Mouse (Mus musculus): Measurements from ENCODE around the gene Tcp10c. TPM values are rescaled to one million over a fixed set of nuclear protein-coding genes. Genes with fewer than 3 reads are reported as not detected.
"Not testable (repeated sequence)": the region's sequence is repeated elsewhere in the genome, so short reads cannot be mapped to it uniquely, and the experiment has no call there.

The Tcp10c gene
- total and polyA plus RNA-seq, 3 experiments, result 0.06 TPM; not detected in 2

GRCm38 (mm10) chr17:13368658-13369057, 14.3 kb downstream of the Tcp10c start:
- WGBS, result 76% methylated on average over 7 of the region's 7 CpGs
- intact Hi-C loops (cut with DNase I), result not testable (repeated sequence)

DNA sequence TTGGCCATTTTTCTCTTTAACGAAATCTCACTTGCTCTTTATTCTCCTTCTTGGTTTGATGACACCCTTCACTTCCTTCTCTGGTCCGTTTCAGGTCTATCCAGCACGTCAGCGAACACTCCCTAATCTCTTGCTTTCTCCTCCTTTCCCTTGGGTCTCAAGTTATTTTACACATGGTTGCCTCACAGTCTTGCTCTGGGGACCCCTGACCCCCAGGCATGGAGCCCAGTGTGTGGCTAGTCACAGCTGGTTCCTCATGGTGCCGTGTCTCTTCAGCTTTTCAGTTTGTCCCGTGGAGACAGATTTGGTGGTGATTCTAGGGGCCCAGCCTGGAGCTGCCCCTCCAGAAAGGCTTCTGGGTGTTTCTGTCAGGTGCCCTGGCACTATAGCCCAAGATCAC, 16.4 kb downstream of the Tcp10c start:
- H3K9ac ChIP-seq (ENCODE audit: low read depth, low read length); H3K27ac ChIP-seq; H3K27me3 ChIP-seq (ENCODE audit: control insufficient read depth, insufficient read depth, low read length); intact Hi-C loops (cut with DNase I); H3K4me3 ChIP-seq; H3K79me2 ChIP-seq (replicated peaks; ENCODE audit: control insufficient read depth, insufficient read depth, low read length); H3K36me3 ChIP-seq (ENCODE audit: control insufficient read depth, insufficient read depth, low read length); DNase-seq; H3K4me1 ChIP-seq (ENCODE audit: control insufficient read depth, insufficient read depth, low read length): not testable (repeated sequence)
- 66% methylated on average over 6 of the region's 6 CpGs for WGBS

More at GRCm38 (mm10) chr17:13368658-13369057, 14.3 kb downstream of the Tcp10c start:
- H3K4me3 ChIP-seq; H3K27ac ChIP-seq; H3K27me3 ChIP-seq (ENCODE audit: control insufficient read depth, insufficient read depth, low read length); H3K9ac ChIP-seq (ENCODE audit: low read depth, low read length); H3K4me1 ChIP-seq (ENCODE audit: control insufficient read depth, insufficient read depth, low read length); H3K79me2 ChIP-seq (replicated peaks; ENCODE audit: control insufficient read depth, insufficient read depth, low read length); H3K36me3 ChIP-seq (ENCODE audit: control insufficient read depth, insufficient read depth, low read length); DNase-seq: not testable (repeated sequence)

GRCm38 (mm10) chr17:13378341-13378740, 24.0 kb downstream of the Tcp10c start:
- DNase-seq; H3K27me3 ChIP-seq (ENCODE audit: control insufficient read depth, insufficient read depth, low read length); H3K27ac ChIP-seq; H3K4me1 ChIP-seq (ENCODE audit: control insufficient read depth, insufficient read depth, low read length); intact Hi-C loops (cut with DNase I); H3K4me3 ChIP-seq; H3K79me2 ChIP-seq (replicated peaks; ENCODE audit: control insufficient read depth, insufficient read depth, low read length); H3K36me3 ChIP-seq (ENCODE audit: control insufficient read depth, insufficient read depth, low read length); H3K9ac ChIP-seq (ENCODE audit: low read depth, low read length): not testable (repeated sequence)
- 68% methylated on average over 3 of the region's 3 CpGs for WGBS

DNA sequence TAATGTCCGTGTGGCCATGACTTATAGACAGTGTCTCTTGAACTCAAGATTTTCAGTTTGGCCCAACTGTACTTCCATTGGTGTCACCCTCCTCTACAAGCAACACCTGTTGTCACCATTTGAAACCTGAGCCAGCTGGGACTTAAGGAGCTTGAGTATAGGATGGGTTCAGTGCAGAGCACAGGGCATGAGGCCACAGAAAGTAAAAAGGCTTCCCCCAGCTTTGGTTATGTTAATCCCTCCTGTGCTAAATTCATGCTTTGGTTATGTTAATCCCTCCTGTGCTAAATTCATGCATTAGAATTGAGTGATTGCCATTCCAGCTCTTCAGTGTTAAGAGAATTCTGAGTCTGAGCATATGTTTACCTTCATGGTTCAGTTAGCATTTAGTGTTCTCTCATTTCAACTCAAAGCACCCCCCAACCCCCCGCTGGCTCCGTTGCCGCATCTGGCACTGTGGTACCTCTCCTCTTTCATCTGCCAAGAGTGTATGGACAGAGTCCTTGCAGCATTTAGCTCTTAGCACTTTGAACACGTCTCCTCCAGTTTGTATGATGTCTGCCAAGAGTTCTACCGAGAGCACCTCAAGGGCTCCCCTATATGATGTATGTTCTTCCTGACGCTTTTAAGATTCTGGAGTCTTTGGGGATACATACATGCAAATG, 25.7 kb downstream of the Tcp10c start:
- H3K4me3 ChIP-seq; H3K36me3 ChIP-seq (ENCODE audit: control insufficient read depth, insufficient read depth, low read length); H3K4me1 ChIP-seq (ENCODE audit: control insufficient read depth, insufficient read depth, low read length); DNase-seq; H3K27ac ChIP-seq; H3K27me3 ChIP-seq (ENCODE audit: control insufficient read depth, insufficient read depth, low read length); intact Hi-C loops (cut with DNase I); H3K9ac ChIP-seq (ENCODE audit: low read depth, low read length); H3K79me2 ChIP-seq (replicated peaks; ENCODE audit: control insufficient read depth, insufficient read depth, low read length): not testable (repeated sequence)
- 73% methylated on average over 7 of the region's 7 CpGs for whole genome bisulfite sequencing

- H3K4me1 ChIP-seq (ENCODE audit: control insufficient read depth, insufficient read depth, low read length); H3K27ac ChIP-seq; H3K79me2 ChIP-seq (replicated peaks; ENCODE audit: control insufficient read depth, insufficient read depth, low read length); H3K36me3 ChIP-seq (ENCODE audit: control insufficient read depth, insufficient read depth, low read length); intact Hi-C loops (cut with DNase I); DNase-seq; H3K4me3 ChIP-seq; H3K9ac ChIP-seq (ENCODE audit: low read depth, low read length); H3K27me3 ChIP-seq (ENCODE audit: control insufficient read depth, insufficient read depth, low read length): not testable (repeated sequence)
- WGBS, result 86% methylated on average over 2 of the region's 2 CpGs
These were observed 26.9 kb downstream of the Tcp10c start for GRCm38 (mm10) chr17:13381286-13381685.

GRCm38 (mm10) chr17:13391020-13391419, 36.6 kb downstream of the Tcp10c start:
- H3K36me3 ChIP-seq (ENCODE audit: control insufficient read depth, insufficient read depth, low read length); H3K79me2 ChIP-seq (replicated peaks; ENCODE audit: control insufficient read depth, insufficient read depth, low read length); intact Hi-C loops (cut with DNase I); H3K27me3 ChIP-seq (ENCODE audit: control insufficient read depth, insufficient read depth, low read length); H3K4me1 ChIP-seq (ENCODE audit: control insufficient read depth, insufficient read depth, low read length); H3K9ac ChIP-seq (ENCODE audit: low read depth, low read length); H3K27ac ChIP-seq; DNase-seq; H3K4me3 ChIP-seq: not testable (repeated sequence)
- 58% methylated on average over 1 of the region's 4 CpGs for WGBS

- H3K4me1 ChIP-seq (ENCODE audit: control insufficient read depth, insufficient read depth, low read length); intact Hi-C loops (cut with DNase I); H3K36me3 ChIP-seq (ENCODE audit: control insufficient read depth, insufficient read depth, low read length); H3K27ac ChIP-seq; H3K79me2 ChIP-seq (replicated peaks; ENCODE audit: control insufficient read depth, insufficient read depth, low read length); H3K27me3 ChIP-seq (ENCODE audit: control insufficient read depth, insufficient read depth, low read length); DNase-seq; H3K4me3 ChIP-seq; H3K9ac ChIP-seq (ENCODE audit: low read depth, low read length): not testable (repeated sequence)
- 68% methylated on average over 4 of the region's 5 CpGs for WGBS
These were observed 45.6 kb downstream of the Tcp10c start for GRCm38 (mm10) chr17:13399961-13400360.

DNA sequence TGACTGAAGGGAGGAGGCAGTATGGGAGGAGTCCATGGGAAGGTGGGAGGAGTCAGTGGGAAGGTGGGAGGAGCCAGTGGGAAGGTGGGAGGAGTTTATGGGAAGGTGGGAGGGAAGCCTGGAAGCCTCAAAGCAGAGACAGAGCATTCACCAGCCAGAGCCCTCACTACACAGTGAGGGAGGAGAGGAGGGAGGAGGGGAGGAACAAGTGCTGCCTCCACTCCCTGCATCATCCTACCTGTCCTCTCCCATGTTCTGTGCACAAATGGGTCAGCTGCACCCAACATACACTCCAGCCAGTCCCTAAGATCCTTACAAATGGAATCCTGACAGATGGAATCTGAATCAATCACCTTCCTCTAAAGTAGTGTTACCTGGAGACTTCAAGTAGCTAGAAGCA, 47.7 kb downstream of the Tcp10c start:
- H3K36me3 ChIP-seq (ENCODE audit: control insufficient read depth, insufficient read depth, low read length); H3K4me1 ChIP-seq (ENCODE audit: control insufficient read depth, insufficient read depth, low read length); H3K27me3 ChIP-seq (ENCODE audit: control insufficient read depth, insufficient read depth, low read length); H3K27ac ChIP-seq; DNase-seq; H3K9ac ChIP-seq (ENCODE audit: low read depth, low read length); intact Hi-C loops (cut with DNase I); H3K79me2 ChIP-seq (replicated peaks; ENCODE audit: control insufficient read depth, insufficient read depth, low read length); H3K4me3 ChIP-seq: not testable (repeated sequence)

DNA sequence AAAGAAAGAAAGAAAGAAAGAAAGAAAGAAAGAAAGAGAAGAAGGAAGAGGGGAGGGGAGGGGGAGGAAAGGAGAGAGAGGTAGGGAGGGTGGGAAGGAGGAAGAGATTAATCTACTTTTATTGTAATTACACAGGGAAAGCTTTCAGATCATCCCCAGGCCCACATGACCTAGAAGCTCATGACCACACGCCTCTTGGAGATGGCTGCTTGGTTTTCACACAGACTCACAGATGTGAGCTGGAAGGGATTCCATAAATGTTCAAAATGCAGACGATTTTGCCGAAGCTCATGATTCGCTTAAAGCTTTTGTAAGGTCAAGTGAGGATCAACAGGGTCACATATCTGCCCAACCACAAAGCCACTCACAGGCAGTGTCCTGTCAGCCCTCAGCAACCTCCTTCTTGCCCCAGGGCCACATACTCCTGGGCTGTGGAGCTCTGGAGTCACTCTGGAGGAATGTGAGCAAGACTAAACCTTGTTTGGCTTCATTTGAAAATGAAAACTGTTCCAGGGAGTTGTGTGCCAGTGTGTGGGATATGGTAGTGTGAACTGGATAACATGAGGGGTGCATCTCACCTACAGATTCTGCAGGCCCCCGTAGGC, 49.3 kb downstream of the Tcp10c start:
- H3K4me1 ChIP-seq (ENCODE audit: control insufficient read depth, insufficient read depth, low read length); H3K9ac ChIP-seq (ENCODE audit: low read depth, low read length); intact Hi-C loops (cut with DNase I); H3K27me3 ChIP-seq (ENCODE audit: control insufficient read depth, insufficient read depth, low read length); H3K27ac ChIP-seq; H3K79me2 ChIP-seq (replicated peaks; ENCODE audit: control insufficient read depth, insufficient read depth, low read length); H3K4me3 ChIP-seq; H3K36me3 ChIP-seq (ENCODE audit: control insufficient read depth, insufficient read depth, low read length); DNase-seq: not testable (repeated sequence)
- 69% methylated on average over 5 of the region's 5 CpGs for WGBS

- 74% methylated on average over 3 of the region's 3 CpGs for WGBS
- DNase-seq; H3K36me3 ChIP-seq (ENCODE audit: control insufficient read depth, insufficient read depth, low read length); intact Hi-C loops (cut with DNase I); H3K9ac ChIP-seq (ENCODE audit: low read depth, low read length); H3K27ac ChIP-seq; H3K79me2 ChIP-seq (replicated peaks; ENCODE audit: control insufficient read depth, insufficient read depth, low read length); H3K4me3 ChIP-seq; H3K4me1 ChIP-seq (ENCODE audit: control insufficient read depth, insufficient read depth, low read length); H3K27me3 ChIP-seq (ENCODE audit: control insufficient read depth, insufficient read depth, low read length): not testable (repeated sequence)
These were observed 51.7 kb downstream of the Tcp10c start for GRCm38 (mm10) chr17:13406023-13406422.

Data from heart, adult 2 months (tissue).